Mouse (Mus musculus): ENCODE results near the gene Cckar. TPM values are rescaled to one million over a fixed set of nuclear protein-coding genes. Genes with fewer than 3 reads are reported as not detected.
"Not testable (repeated sequence)": the region's sequence is repeated elsewhere in the genome, so short reads cannot be mapped to it uniquely, and the experiment has no call there.

Cckar gene
- total RNA-seq (2021), result under 1 TPM; 0.52 TPM
- polyA plus RNA-seq (2012; rRNA removed), result 0.75 and 0.90 TPM in 2 replicates
- long read RNA-seq, result 0 reads

DNA sequence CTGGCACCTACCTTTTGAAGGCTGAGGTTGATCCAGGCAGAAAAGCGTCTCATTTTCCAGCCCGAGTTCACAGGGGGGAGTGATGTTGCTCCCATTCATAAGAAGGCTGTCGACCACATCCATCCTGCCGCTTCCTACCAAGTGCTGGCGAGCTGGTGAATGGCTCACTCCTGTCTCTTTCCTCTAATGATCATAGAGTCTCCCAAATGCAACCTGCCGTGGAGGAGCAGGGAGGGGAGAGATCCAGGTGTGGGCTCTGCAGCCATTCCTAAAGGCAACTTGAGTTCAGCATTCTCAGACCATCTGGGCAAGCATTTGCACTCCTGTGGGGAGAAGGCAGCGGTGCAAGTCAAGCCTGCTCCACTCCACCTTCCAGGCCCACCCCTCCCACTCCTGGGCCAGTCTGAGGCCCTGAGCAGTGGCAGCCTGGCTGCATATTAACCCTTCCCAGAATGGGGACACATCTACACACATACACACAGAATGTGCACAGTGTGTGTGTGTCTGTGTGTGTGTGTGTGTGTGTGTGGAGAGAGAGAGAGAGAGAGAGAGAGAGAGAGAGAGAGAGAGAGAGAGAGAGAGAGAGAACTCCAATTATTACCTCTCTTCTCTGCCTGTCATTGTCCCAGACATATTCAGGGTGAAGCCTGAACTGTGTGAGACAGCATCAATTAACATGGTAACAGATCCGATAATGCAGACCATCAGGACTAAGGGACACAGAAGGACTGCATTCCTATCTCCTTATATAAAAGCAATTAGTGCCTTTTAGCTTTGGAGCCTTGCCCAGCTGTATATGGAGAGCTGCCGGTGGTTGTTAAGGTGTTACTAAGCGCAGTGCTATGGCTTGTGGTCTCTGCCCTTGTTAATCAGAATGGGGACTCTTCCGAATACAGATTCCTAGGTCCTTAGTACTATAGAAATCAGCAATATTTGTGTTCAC, at the start of gene Cckar:
Cckar (minus strand) TSS at position 471 of the 943 bp plus-strand sequence.
- DNase-seq, result no peak

DNA sequence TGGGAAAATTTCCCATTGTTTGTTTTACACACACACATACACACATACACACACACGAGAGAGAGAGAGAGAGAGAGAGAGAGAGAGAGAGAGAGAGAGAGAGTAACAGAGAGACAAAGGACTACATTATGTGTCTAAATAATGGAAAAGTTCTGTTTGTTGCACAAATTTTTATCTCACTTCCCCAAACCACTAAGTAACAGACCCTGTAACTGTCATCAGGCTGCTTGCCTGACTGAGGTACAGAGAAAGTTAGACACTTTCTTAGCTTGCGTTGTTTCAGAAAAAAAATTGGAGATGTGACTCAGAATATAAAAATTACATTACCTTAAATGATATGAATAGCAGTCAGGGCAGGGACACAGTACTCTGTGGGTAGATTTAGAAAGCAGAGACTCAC, 36.6 kb upstream of the Cckar start:
- no peak for DNase-seq

DNA sequence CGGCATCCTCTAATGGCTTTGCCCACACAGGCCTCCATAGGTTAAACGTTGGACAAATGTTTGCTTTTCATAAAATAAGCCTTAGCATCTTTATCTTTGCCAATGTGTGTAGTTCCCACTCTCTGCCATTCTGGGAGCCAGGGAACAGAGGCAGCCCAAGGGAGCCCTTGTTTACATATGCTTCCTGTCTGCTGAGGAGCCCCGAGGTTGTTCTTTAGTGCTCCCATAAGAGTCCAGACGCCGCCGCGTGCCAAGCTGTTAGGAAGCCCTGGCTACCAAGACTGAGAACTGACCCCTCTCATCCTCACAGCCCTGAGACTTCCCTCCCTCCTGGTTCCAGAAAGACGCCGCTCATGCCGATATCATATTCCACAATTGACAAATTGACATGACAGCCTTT, 25.4 kb upstream of the Cckar start:
- DNase-seq, result no peak

DNA sequence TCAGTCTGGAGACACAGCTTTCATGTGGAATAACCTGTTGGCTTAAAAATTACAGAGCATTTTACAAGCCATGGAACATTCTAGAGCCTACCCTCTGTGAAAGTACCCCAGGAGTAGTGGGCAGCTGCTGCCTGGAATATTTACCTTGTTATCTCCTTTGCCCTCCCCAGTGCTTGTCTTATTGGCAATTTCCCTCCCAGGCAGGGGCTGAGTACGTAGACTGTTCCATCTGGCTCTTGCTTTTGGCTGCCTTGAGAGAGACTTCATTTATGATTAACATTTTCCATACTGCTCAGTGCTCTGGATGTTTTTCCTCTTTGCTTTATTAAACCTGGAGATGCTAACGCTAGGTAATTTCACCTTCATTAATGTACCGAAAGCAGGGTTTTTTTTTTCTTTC, 20.1 kb upstream of the Cckar start:
- no peak for DNase-seq

- DNase-seq, result no peak
Measured at GRCm38 (mm10) chr5:53726011-53726410, 18.5 kb upstream of the Cckar start.

DNA sequence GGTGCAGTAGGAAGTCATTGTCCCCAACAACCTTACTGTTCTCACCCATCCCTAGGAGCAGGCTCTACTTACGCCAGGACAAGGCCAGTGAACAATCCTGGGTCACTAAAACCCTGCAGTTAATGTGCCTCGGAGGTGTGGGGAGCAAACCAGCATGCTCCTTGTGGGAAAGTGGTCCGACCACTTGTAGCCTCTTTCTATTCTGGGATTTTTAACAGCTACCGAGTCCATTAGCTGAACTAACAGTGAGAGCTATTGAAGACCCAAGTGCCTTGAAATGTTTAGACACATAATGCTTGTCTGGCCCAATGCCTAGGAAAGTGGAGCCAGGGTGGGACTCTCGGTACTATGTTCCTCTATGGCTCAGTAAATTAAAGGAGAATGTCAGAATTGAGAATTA, 9.0 kb upstream of the Cckar start:
- DNase-seq, result no peak

DNA sequence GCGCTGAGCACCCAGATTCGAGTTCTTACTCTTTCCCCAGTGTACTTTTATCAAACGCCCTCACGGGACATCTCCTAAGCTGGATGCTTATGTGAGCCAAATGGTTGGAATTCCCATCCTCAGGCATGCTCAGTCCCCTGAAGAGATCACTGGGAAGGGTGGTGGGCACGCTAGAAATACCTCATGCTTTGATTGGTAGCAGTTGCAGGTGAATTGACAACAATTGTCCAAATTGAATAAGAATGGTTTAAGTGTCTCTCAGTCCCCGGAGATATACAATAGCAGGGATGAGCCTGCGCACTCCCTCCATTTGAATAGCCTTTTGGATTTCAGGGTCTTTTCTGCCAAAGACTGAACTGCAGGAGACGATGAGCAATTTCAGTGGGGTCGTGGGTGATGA, 3.8 kb upstream of the Cckar start:
- DNase-seq, result no peak

GRCm38 (mm10) chr5:53708191-53708590, 686 bp upstream of the Cckar start:
- no peak for DNase-seq

GRCm38 (mm10) chr5:53702686-53703085, 4.8 kb downstream of the Cckar start:
- no peak for DNase-seq

DNA sequence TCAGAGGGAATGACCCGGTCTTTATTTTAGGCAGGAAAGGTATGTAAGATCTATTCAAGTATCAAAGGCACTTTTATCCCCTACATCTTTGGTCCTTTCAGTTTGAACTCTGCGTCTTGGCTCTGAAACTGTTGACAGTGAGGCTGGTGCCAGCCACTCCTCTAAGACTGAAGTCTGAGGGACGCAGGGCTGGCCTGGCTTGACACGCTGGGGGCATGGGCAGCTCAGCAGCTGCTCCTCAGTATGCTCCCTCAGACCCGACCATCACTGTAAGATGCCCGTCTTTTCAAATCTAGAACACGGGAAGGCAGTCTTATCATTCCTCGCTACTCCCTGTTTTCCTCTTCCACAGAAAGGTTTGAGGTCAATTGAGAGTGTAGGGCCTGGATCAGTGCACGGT, 9.7 kb downstream of the Cckar start:
- no peak for DNase-seq

GRCm38 (mm10) chr5:53696701-53697100, 10.8 kb downstream of the Cckar start:
- no peak for DNase-seq

DNA sequence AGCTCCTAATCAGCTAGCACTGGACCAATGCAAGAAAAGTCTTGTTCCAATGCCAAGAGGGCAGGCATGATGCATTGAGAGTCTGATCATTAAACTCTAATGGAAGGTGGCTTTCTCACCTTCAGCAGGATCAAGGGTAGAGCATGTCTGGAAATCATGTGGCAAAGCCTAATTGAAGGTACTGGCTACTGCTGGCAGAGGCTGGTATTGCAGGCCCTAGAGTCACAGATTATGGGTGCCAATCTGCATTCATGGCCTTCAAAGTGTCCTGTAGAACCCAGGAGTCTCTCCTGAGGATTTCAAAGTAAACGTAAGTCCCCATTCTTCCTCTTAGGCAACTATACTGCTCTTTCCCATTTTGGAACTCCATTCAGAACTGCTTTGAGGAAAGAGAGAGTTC, 14.8 kb downstream of the Cckar start:
- no peak for DNase-seq

GRCm38 (mm10) chr5:53692100-53692499, 15.4 kb downstream of the Cckar start:
- DNase-seq, result no peak

- no peak for DNase-seq
Measured at GRCm38 (mm10) chr5:53691577-53691976, 15.9 kb downstream of the Cckar start.

- DNase-seq, result no peak
Measured at GRCm38 (mm10) chr5:53688326-53688725, 19.2 kb downstream of the Cckar start.

DNA sequence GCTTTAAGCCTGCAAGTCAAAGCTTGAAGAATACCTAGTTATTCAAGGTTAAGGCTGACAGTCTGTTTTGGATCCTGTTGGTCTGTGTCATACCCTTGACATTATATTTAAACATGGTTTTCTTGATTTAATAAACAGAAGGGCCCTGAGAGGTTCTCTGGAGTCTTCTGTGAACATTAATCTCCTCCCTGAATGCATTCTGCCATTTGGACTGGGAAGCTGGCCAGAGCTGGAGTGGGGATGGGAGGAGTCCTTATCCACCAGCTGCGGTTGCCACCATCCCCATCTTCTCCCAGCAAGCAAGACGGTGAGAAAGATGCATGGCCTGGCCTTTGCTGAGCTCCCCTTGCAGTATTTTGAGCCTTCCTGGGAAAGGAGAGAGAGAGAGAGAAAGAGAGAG, 21.1 kb downstream of the Cckar start:
- DNase-seq, result peak; percentile 53

- no peak for DNase-seq
Measured at GRCm38 (mm10) chr5:53685623-53686022, 21.9 kb downstream of the Cckar start.

DNA sequence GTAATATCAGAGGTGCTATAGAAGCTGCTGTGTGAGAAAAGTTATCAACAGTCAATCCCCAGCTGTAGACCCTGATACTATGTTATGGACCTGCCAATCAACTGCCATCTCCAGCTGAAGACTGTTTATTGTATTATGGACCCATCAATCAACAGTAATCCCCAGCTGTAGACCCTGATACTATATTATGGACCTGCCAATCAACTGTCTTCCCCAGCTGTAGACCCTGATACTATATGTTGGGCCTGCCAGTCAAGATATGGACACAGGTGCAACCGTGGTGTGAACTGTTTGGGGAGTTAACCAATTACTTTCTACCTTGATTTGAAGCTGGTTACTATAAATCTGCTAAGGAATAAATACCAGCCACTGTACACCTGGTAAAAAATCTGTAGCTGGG, 23.1 kb downstream of the Cckar start:
- DNase-seq, result no peak

- DNase-seq, result no peak
Measured at GRCm38 (mm10) chr5:53683916-53684315, 23.6 kb downstream of the Cckar start.

DNA sequence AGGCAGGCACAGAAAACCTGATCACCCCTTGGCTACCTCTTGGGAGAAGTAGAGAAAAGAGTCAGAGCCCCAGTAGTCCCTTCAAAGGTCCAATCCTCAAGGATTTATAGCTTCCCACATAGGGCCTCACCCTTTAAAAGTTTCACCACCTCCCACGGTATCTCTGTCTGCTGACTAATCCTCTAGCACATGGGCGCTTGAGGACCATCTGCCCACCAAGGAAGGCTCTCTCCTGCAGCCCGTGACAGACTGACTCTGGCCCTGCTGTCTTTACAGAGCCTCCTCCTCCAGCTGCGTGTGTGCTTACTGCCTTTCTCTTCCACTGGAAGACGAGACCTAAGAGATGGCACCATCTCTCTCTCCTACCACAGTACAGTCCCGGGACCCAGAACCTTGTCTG, 27.9 kb downstream of the Cckar start:
- no peak for DNase-seq

DNA sequence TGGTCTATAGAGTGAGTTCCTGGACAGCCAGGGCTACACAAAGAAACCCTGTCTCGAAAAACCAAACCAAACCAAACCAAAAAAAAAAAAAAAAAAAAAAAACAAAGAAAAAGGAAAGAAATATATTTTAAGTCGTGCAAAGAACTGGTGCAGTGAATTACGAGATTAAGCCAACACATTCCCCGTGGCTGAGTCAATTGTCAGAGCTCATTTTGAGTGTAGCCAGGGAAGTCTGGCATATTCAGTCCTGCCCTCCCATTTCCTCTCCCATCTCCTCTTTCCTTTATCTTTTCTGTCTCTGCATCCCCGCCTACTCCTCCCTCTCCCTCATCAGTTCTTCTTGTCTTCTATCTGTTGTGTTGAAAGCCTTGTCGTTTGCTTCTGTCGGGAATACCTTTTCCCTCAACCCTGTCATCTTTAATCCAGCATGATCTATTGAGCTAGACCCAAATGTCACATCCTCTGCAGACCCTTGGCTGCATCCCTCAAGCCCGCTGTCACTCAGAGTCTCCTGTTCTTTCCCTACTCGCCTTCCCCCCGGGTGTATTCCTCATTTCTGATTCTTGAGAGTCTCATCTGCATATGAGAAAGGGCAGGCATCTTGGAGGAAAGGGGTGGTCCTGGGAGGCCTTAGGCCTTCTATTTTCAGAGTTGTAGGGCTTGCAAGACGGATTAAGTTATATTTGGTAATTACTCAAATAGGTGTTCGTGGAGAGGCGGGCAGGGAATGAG, 29.3 kb downstream of the Cckar start:
- no peak for DNase-seq

- DNase-seq, result no peak
Measured at GRCm38 (mm10) chr5:53676671-53677070, 30.8 kb downstream of the Cckar start.

DNA sequence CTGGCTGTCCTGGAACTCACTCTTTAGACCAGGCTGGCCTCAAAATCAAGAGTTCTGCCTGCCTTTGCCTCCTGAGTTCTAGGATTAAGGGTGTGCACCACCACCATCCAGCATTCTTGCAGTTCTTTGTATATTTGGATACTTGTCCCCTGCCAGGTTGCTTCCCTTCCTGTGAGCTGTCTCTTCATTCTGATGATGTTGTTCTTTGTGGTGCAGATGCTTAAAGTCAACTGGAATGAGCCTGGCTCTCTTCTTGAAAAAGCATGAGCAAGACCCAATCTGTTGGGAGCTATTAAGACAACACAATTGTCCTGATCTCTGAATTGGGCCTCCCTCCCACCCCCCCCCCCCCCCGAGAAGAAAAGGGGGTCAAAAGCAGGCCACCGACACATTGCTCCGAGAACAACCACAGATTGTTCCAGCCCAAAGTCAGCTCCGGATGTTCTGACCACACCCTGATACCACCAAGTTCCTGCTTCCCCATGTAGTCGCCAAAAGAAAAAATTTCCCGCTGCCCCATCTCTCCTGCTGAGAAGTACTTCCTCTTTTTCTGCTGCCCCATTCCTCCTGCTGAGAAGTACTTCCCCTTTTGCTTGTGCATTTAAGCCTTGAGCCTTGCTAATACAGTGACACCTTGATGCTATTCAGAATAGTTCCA, 33.9 kb downstream of the Cckar start:
- not testable (repeated sequence) for DNase-seq

All from adrenal gland, adult 2 months (tissue).